Mouse (Mus musculus): ENCODE measurements around the gene Camk1. TPM values are rescaled to one million over a fixed set of nuclear protein-coding genes. Genes with fewer than 3 reads are reported as not detected.

Camk1 gene
- polyA plus RNA-seq (2015; fragmentation: Nextera tagmentation; extraction: Ambion mirVana): 119 and 128 TPM in 2 replicates

- peak; percentile 85 for ATAC-seq
- Histone ChIP-seq H3K9ac (ENCODE audit: low read depth, low read length) (peak within 1 kb of the TSS; percentile 97), H3K9me3 (ENCODE audit: control insufficient read depth, low read length) (no peaks in the 10 kb centered on the region), H3K27me3 (replicated peaks; ENCODE audit: control insufficient read depth, insufficient read depth, low read length) (no peaks in the 10 kb centered on the region), H3K36me3 (ENCODE audit: control insufficient read depth, insufficient read depth, low read length) (peaks cover 5% of the 10 kb centered on the region; the same call in 1 of the 2 replicates), H3K4me1 (ENCODE audit: control insufficient read depth, insufficient read depth, low read depth, low read length) (peaks cover 23% of the 10 kb centered on the region), H3K27ac (ENCODE audit: low read depth, low read length) (peak within 1 kb of the TSS; percentile 70), H3K4me3 (ENCODE audit: low read length) (peak within 1 kb of the TSS; percentile 69), H3K4me2 (ENCODE audit: low read length) (peak within 1 kb of the TSS; percentile 82)
- WGBS: 16% methylated on average over 32 of the region's 32 CpGs
Observed at GRCm38 (mm10) chr6:113343177-113344092, at the start of gene Camk1. Gene Camk1, minus strand, starts transcription at chr6:113343984.

- peak; percentile 93 for ATAC-seq
- H3K9ac ChIP-seq (ENCODE audit: low read depth, low read length): peak overlapping the region; percentile 73
- WGBS: under 1% methylated on average over 42 of the region's 51 CpGs
- peak overlapping the region; percentile 80 for H3K4me2 ChIP-seq (ENCODE audit: low read length)
- H3K36me3 ChIP-seq (ENCODE audit: control insufficient read depth, insufficient read depth, low read length): peaks cover 32% of the 10 kb centered on the region
- no peaks in the 10 kb centered on the region for H3K9me3 ChIP-seq (ENCODE audit: control insufficient read depth, low read length)
- no peaks in the 10 kb centered on the region for H3K27me3 ChIP-seq (replicated peaks; ENCODE audit: control insufficient read depth, insufficient read depth, low read length)
- peak overlapping the region; percentile 49 for H3K4me3 ChIP-seq (ENCODE audit: low read length)
- peaks cover 7% of the 10 kb centered on the region for H3K4me1 ChIP-seq (ENCODE audit: control insufficient read depth, insufficient read depth, low read depth, low read length)
- H3K27ac ChIP-seq (ENCODE audit: low read depth, low read length): peak overlapping the region; percentile 81
Observed at GRCm38 (mm10) chr6:113392387-113393071, 48.7 kb upstream of the Camk1 start.

- Histone ChIP-seq H3K4me1 (ENCODE audit: control insufficient read depth, insufficient read depth, low read depth, low read length) (peaks cover 7% of the 10 kb centered on the region), H3K4me3 (ENCODE audit: low read length) (peak overlapping the region; percentile 49), H3K36me3 (ENCODE audit: control insufficient read depth, insufficient read depth, low read length) (peaks cover 32% of the 10 kb centered on the region), H3K4me2 (ENCODE audit: low read length) (peak overlapping the region; percentile 80), H3K9ac (ENCODE audit: low read depth, low read length) (peak overlapping the region; percentile 73), H3K9me3 (ENCODE audit: control insufficient read depth, low read length) (no peaks in the 10 kb centered on the region), H3K27ac (ENCODE audit: low read depth, low read length) (peak overlapping the region; percentile 81), H3K27me3 (replicated peaks; ENCODE audit: control insufficient read depth, insufficient read depth, low read length) (no peaks in the 10 kb centered on the region)
- peak; percentile 73; the same call in 1 of the 2 replicates for ATAC-seq
- 22% methylated on average over 10 of the region's 10 CpGs for WGBS
Observed at GRCm38 (mm10) chr6:113392015-113392386, 48.2 kb upstream of the Camk1 start.

DNA sequence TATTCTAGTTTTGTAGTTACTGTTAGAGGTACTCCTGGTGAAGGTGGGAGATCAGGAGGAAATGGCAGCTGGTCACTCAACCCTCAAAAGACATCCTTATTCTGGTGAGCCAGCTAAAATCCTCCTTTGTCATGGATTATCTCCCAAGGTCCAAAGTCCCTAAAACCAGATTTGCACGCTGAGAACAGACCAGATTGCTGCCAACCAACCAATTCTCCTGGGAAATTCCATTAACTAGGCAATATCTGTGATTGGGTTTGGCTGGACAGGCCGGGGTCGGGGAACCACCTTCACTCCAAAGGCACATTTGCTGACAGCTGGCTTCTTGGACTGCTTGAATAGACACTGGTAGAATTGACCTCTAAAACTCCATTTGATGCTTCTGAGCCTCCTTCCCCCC lies 46.9 kb upstream of the Camk1 start:
- Histone ChIP-seq H3K36me3 (ENCODE audit: control insufficient read depth, insufficient read depth, low read length) (peaks cover 38% of the 10 kb centered on the region), H3K4me2 (ENCODE audit: low read length) (no peak overlapping the region), H3K9ac (ENCODE audit: low read depth, low read length) (no peak overlapping the region), H3K9me3 (ENCODE audit: control insufficient read depth, low read length) (no peaks in the 10 kb centered on the region), H3K27ac (ENCODE audit: low read depth, low read length) (no peak overlapping the region), H3K27me3 (replicated peaks; ENCODE audit: control insufficient read depth, insufficient read depth, low read length) (no peaks in the 10 kb centered on the region), H3K4me3 (ENCODE audit: low read length) (no peak overlapping the region), H3K4me1 (ENCODE audit: control insufficient read depth, insufficient read depth, low read depth, low read length) (peaks cover 7% of the 10 kb centered on the region)
- WGBS: 70% methylated on average over 3 of the region's 3 CpGs
- ATAC-seq: no peak

DNA sequence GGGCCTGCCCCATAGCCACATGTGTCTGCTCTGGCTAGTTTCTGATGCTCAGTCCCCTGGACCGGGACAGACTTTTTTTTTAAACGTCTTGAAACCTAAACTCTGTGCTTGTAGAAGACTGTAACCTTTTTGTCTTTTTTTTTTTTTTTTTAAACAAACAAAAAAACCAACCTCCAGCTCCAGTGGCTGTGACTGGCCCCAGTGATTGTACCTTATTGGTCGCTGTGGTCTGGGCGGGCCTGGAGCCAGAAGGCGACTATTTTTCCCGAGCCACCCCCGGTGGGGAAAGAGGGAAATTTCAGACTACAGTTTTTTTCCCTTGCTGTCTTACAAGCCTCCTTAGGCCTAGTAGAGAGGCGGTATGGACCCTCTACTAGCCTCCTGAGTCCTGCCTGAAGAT lies 45.2 kb upstream of the Camk1 start, which contains the start of gene Ttll3:
Gene Ttll3, plus strand, starts transcription at position 301 of the 400 bp plus-strand sequence.
- Histone ChIP-seq H3K27me3 (replicated peaks; ENCODE audit: control insufficient read depth, insufficient read depth, low read length) (no peaks in the 10 kb centered on the region), H3K27ac (ENCODE audit: low read depth, low read length) (no peak within 1 kb of the TSS), H3K36me3 (ENCODE audit: control insufficient read depth, insufficient read depth, low read length) (peaks cover 44% of the 10 kb centered on the region), H3K4me3 (ENCODE audit: low read length) (no peak within 1 kb of the TSS), H3K4me1 (ENCODE audit: control insufficient read depth, insufficient read depth, low read depth, low read length) (peaks cover 7% of the 10 kb centered on the region), H3K9me3 (ENCODE audit: control insufficient read depth, low read length) (no peaks in the 10 kb centered on the region), H3K4me2 (ENCODE audit: low read length) (no peak within 1 kb of the TSS), H3K9ac (ENCODE audit: low read depth, low read length) (no peak within 1 kb of the TSS)
- 73% methylated on average over 8 of the region's 8 CpGs for whole genome bisulfite sequencing
- no peak for ATAC-seq

DNA sequence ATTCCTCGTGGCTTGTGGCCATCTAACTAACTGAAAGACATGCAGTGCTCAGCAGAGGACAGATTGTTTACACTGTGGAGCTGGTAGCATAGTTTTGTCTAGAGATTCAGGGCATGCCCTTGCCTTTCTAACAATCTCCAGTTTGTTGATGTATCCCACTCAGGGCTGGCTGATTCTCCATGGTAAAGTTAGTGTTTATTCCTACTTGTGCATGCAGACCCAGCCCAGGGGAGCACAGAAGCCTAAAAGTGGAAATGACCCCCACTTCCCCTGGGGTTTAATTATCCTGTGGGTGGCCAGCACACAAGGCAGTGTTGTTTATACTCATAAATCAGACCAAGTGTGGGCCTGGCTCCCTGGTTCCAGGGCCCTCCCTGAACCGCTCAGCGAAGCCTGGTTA lies 42.2 kb upstream of the Camk1 start:
- WGBS: 79% methylated on average over 3 of the region's 3 CpGs
- Histone ChIP-seq H3K36me3 (ENCODE audit: control insufficient read depth, insufficient read depth, low read length) (peaks cover 62% of the 10 kb centered on the region), H3K9me3 (ENCODE audit: control insufficient read depth, low read length) (no peaks in the 10 kb centered on the region), H3K27ac (ENCODE audit: low read depth, low read length) (no peak overlapping the region; the same call in 1 of the 2 replicates), H3K27me3 (replicated peaks; ENCODE audit: control insufficient read depth, insufficient read depth, low read length) (no peaks in the 10 kb centered on the region), H3K9ac (ENCODE audit: low read depth, low read length) (no peak overlapping the region), H3K4me3 (ENCODE audit: low read length) (no peak overlapping the region), H3K4me2 (ENCODE audit: low read length) (no peak overlapping the region), H3K4me1 (ENCODE audit: control insufficient read depth, insufficient read depth, low read depth, low read length) (no peaks in the 10 kb centered on the region)
- peak; percentile 75 for ATAC-seq

DNA sequence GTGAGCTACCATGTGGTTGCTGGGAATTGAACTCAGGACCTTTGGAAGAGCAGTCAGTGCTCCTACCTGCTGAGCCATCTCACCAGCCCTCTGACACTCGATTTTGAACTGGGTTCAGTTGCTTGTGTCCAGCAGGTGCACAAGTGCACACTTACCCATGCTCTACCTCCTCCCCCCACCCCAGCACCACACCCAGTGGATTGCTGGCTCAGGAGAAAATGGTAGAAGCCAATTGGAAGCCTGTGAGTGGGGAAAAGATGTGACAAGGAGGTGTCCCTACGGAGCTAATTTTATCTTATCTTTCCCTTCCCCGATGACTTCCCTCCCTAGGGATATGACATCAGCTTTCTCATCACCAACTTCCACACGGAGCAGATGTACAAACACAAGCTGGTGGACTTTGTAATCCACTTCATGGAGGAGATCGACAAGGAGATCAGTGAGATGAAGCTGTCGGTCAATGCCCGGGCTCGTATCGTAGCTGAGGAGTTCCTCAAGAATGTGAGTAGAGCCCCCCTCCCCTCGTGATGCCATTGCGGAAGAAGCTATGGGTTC lies 41.5 kb upstream of the Camk1 start:
- Histone ChIP-seq H3K27ac (ENCODE audit: low read depth, low read length) (peak overlapping the region; percentile 24; the same call in 1 of the 2 replicates), H3K9ac (ENCODE audit: low read depth, low read length) (no peak overlapping the region), H3K4me2 (ENCODE audit: low read length) (no peak overlapping the region), H3K4me1 (ENCODE audit: control insufficient read depth, insufficient read depth, low read depth, low read length) (no peaks in the 10 kb centered on the region), H3K4me3 (ENCODE audit: low read length) (no peak overlapping the region), H3K27me3 (replicated peaks; ENCODE audit: control insufficient read depth, insufficient read depth, low read length) (no peaks in the 10 kb centered on the region), H3K36me3 (ENCODE audit: control insufficient read depth, insufficient read depth, low read length) (peaks cover 62% of the 10 kb centered on the region), H3K9me3 (ENCODE audit: control insufficient read depth, low read length) (no peaks in the 10 kb centered on the region)
- ATAC-seq: no peak
- 78% methylated on average over 11 of the region's 11 CpGs for WGBS

GRCm38 (mm10) chr6:113384351-113384927 lies 40.7 kb upstream of the Camk1 start:
- Histone ChIP-seq H3K27me3 (replicated peaks; ENCODE audit: control insufficient read depth, insufficient read depth, low read length) (no peaks in the 10 kb centered on the region), H3K9ac (ENCODE audit: low read depth, low read length) (no peak overlapping the region), H3K36me3 (ENCODE audit: control insufficient read depth, insufficient read depth, low read length) (peaks cover 54% of the 10 kb centered on the region), H3K4me3 (ENCODE audit: low read length) (no peak overlapping the region), H3K4me2 (ENCODE audit: low read length) (no peak overlapping the region), H3K4me1 (ENCODE audit: control insufficient read depth, insufficient read depth, low read depth, low read length) (peaks cover 3% of the 10 kb centered on the region; the same call in 1 of the 2 replicates), H3K9me3 (ENCODE audit: control insufficient read depth, low read length) (no peaks in the 10 kb centered on the region), H3K27ac (ENCODE audit: low read depth, low read length) (no peak overlapping the region)
- 76% methylated on average over 8 of the region's 8 CpGs for WGBS
- peak; percentile 76 for ATAC-seq
